Mouse (Mus musculus): ENCODE measurements around the gene Fabp1. TPM values are rescaled to one million over a fixed set of nuclear protein-coding genes. Genes with fewer than 3 reads are reported as not detected.

The Fabp1 gene
- polyA plus RNA-seq (2017; shearing (Covaris generic)) = not detected

GRCm38 (mm10) chr6:71199612-71200011 is at the start of gene Fabp1:
Gene Fabp1, plus strand, starts transcription at chr6:71199827.

Other genes starting within 250 kb of the Fabp1 start
- not detected for gene Foxi3, start 243.3 kb upstream of the Fabp1 start, polyA plus RNA-seq (2017; shearing (Covaris generic))
- 3.5 TPM for gene Thnsl2, start 55.4 kb upstream of the Fabp1 start, polyA plus RNA-seq (2017; shearing (Covaris generic))
- gene Krcc1, start 71.8 kb downstream of the Fabp1 start, polyA plus RNA-seq (2017; shearing (Covaris generic)) = 96.5 TPM
- not detected for gene Smyd1, start 122.4 kb downstream of the Fabp1 start, polyA plus RNA-seq (2017; shearing (Covaris generic))
- 31.6 TPM for gene Cd8b1, start 123.0 kb downstream of the Fabp1 start, polyA plus RNA-seq (2017; shearing (Covaris generic))
- gene Cd8a, start 173.6 kb downstream of the Fabp1 start, polyA plus RNA-seq (2017; shearing (Covaris generic)) = 0.88 TPM
- gene Rmnd5a, start 240.8 kb downstream of the Fabp1 start, polyA plus RNA-seq (2017; shearing (Covaris generic)) = 7.7 TPM